Mouse (Mus musculus): ENCODE measurements at regions not wholly inside any gene's neighbourhood (a gene's known extent, or its start where the extent isn't known, plus 50 kb on each side); places are given as distances from the start of the nearest gene placed in this dataset.

DNA sequence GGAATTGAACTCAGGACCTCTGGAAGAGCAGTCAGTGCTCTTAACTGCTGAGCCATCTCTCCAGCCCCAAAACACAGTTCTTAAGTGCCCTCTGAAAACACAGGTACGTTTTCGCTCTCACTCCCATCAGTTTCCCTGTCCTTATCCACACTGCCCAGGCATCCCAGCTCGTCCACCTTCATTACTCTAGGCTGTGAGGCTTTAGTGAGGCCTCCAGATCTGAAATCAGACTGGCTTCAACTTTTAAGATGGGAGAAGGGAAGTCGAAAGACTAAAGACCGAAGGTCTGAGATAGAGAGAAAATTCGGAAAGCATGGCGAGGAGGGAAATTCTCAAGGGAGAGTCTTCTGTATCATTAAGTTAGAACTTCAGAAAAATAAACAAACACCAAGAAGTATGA lies 54.8 kb upstream of the Tet2 start:
- DNase-seq (ENCODE audit: low read depth, low spot score) = no peak

DNA sequence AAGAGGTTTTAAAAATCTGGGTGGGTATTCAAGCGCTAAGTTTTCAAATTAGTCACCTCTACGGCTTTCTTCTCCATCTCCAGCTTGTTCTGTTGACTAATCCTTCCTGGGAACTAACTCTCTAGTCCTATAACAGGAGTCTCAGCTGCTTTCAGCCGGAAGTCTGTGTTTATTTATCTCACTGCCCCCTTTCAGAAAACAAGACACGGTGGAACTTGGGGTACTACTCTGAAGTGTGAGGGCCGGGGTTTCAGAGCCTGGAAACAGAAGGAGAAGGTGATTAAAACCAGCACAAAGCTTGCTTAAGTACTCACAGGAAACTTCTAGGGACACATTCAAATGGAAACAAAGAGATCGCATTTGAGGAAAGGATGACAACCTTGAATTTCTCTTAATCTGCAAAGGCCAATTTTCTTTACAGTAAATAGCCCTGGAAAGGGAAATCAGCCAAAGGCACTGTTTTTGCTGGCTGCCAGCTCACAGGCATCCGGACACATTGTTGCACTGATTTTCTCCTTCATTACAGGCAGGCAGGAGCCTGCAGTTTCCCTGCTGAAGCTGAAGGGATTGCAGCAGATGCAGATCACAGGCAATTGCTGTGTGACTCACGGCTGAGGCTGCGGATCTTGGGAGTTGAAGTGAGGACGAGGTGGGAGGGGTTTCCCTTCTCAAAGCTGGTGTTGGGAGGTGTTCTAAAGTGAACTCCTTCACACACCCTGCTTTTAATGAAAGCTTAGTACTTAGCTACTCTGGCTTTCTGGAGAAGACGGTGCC lies 55.7 kb upstream of the Tet2 start:
- DNase-seq (ENCODE audit: low read depth, low spot score) = peak; percentile 57

DNA sequence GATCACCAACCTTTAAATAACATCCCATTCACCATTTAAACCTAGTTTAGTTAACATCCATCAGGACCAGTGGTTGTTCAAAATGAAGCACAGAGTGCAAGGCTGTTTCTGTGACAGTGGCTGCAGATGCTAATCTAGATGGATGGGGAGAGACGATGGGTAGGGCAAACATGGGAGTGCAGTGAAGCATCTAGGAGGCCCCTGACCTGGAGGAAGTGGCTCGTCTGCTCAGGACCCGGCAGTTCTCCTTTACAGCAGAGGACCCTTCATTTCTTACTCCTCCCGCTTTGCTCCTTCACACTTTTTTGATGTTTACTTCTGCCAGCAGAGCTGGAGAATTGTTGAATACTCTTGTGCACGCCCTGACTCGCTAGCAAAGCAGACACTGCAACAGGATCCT lies 60.5 kb upstream of the Tet2 start:
- no peak for DNase-seq (ENCODE audit: low read depth, low spot score)

DNA sequence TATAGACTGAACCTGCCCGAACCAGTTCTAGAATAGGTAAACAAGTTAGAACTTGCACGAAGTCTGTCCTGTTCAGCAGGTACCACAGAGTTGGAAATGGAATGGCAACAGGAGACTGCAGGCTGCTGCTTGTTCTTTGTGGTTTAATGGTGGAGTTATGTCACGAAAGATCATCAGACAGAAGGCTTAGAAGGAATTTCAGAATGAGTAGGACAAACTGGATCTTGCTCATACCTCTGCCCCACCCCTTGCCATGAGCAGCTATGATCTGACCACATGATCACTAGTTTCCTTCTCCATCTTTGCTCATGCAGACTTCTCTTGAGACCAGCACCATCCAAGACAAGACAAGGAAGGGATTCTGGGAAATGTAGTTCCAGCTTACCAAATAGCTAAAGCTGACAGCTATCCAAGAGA lies 63.9 kb upstream of the Tet2 start:
- no peak for DNase-seq (ENCODE audit: low read depth, low spot score)

DNA sequence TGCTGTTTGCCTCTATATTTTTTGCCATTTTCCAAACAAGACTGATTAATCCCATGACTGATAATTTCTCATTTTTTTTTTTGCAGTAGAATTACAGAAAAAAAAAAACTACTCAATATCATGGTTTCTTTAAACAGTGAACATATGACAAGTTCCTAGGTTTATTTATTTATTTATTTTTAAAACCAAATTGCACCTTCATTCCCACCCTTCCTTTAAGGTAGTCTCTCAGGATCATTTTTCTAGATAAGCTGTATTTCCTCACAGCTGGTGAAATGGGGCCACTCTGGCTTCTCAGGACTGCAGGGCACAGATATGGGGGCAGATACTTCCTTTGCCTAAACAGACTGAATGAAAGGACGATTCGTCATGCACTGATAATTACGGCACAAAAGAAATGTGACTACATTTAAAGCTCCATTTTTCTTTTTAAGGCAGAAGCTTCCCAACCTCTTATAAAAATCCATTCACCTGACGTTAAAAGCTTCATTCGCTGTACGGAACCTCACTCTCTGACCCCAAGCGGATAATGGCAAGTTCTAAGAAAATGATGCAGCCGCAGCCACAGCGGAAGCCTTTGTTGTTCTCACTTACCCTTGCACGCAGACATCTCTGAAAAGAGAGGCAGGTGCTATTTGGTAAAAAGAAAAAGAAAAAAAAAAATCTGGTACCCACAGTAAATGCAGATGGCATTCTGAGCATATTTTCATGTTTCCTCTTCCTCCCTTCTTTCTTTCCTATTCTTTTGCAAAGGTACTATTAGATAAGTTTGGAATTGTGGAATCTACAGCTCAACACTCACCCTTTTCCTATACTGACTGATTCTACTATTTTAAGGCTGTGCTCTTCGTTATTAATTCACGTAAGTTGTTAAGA lies 69.1 kb upstream of the Tet2 start:
- no peak for DNase-seq (ENCODE audit: low read depth, low spot score)

DNA sequence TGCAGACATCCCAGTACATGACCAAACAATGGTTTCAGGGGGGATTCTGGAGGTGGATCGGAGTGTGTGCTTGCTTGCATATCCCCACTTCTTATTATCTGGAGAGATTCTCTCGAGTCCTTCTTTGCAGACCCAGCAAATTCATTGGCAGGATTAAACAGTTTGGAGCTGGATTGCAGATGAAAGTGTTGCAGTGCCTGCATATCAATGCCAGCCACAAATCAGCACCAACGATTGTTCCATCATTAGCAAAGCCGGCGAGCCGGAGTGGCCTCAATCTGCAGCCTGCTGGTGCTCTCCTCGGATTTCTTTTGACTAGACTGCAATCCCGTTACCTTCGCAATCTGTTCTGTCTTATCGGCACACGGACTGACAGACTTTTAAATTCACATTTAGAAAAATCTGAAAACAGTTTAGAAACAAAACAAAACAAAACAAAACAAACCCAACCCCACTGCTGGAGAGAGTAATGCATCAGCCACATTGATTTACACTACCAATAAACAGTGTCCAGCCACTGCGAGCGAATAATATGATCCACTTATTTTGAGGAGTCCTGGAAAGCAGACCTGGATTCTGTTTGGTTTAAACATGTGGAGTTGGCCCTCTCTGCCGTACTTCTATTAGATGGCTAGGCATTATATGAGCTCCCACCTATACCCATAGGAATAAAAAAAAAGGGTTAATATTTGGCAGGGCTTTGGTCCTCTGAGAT lies 69.9 kb upstream of the Tet2 start:
- DNase-seq (ENCODE audit: low read depth, low spot score) = no peak

DNA sequence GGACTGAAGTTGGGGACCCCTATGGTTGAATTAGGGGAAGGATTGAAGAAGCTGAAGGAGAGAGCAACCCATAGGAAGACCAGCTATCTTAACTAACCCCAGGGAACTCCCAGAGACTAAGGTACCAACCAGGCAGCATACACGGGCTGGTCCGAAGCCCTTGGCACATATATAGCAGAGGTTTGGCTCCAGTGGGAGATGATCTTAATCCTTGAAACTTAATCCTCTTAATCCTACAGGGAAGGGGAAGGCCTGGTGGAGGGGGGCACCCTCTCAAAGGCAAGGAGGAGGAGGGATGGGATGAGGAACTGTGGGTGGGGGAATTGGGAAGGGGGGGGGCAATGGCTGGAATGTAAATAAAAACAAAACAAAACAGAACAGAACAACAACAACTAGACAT lies 72.1 kb upstream of the Tet2 start:
- DNase-seq (ENCODE audit: low read depth, low spot score) = no peak

DNA sequence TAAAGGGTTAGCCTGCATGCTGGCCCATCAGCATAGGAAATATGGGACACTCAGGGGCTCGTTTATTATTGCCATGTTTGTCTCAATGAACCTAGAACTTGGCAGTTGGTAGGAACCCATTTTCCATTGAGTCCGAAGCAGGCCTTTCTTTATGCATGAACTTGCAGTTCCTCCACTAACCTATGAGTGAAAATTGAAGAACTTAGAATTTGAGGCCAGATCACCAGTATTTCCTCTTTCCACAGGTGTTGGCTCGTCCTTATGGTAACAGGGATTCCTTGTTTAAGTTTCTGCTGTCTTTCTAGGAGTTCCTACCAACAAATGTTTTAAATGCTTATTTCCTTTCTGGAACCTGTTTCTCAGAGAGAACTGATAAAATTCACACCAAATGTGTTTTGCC lies 73.6 kb upstream of the Tet2 start:
- no peak for DNase-seq (ENCODE audit: low read depth, low spot score)

DNA sequence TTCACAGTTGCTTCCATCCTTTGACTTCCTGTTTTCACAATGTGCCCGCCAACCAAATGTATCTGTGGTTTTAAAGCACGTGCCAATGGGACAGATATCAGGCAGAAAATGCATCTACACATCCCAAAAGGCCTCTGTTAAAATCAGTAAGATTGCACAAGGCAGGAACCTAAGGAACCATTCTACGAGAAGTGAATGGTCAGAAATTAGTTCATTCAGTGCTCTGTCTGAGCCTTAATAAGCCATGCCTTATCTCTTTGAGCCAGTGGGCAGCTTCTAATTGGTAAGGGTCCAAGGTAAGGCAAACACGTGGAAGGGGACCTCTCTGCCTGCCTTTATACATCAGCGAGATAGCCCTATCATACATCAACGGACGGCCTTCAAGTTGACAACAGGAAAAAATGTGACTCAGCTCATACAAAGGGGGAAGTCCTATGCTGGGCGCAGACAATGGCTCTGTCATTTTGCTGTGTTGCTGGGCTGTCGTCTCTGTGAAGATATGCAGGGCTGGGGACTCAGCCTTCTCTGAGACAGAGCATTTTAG lies 78.3 kb upstream of the Tet2 start:
- DNase-seq (ENCODE audit: low read depth, low spot score) = no peak

DNA sequence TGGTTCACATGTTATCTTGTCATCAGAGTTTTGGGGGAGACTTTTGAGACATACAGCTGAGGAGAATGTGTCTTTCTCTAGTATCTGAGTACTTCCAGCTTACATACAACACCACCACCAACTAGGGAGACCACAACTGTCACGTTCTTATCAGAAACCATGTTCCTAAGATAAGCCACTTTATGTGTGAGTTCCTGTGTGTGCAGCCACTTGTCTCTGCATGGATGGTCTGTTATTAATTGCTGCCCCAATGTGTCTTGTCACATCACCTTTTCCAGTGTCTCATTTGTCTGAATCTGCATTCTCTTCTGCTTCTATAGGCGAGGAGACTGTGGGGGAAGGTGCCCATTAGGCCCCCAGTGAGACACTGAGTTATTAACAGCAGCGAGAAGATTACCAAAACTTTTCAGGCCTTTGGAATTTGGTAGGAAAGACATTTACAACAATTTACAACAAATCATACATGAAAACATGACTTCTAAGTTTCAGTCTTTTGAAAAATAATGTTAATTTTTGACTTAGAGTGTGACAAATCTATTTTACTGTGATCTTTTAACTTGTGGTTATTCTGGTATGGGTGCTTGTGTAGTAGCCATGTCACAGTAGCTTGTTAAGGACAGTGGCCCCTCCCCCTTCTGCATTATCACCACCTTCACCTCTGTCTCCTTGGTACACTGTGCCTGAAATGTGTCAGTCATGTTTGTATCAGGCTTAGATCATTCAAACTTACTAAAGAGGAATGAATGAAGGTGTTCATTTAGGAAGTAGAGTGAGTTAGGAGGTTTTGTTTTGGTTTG lies 79.3 kb upstream of the Tet2 start:
- DNase-seq (ENCODE audit: low read depth, low spot score) = no peak

DNA sequence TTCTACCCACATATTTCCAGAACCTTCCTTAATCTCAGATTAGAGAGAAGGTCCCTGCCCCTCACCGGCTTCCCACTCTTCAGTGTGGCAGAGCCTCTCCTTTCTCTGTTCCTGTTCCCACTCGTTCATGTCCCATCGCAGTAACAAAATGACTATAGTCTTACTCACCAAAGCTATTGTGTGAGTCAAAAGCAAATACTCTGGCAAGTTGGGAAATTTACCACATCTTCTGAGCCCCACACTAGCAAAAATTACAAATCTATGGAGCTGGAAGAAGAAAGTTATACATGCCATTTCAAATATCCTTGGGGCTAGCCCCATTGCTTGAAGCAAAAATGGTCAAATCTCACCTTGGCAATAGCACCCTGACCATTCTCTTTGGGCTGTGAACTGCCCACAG lies 80.1 kb upstream of the Tet2 start:
- no peak for DNase-seq (ENCODE audit: low read depth, low spot score)

DNA sequence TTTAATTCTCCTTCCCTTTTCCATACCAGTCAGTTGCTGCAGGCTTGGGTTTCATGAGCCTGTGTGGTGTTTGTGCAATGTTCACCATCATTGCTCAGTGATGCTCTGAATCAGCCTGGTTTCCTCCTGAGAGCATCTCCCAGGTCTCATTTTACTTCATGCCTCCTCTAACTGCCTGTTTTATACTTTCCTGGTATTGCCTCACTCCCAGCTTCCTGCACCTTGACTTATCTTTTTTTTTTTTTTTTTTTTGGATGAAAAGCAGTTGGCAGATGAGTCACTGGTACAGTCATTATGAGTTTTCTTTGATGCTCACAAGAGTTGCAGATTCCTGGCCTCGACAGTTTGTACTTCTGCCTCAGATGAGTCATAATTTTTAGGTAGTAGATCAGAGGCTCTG lies 81.5 kb upstream of the Tet2 start:
- no peak for DNase-seq (ENCODE audit: low read depth, low spot score)

DNA sequence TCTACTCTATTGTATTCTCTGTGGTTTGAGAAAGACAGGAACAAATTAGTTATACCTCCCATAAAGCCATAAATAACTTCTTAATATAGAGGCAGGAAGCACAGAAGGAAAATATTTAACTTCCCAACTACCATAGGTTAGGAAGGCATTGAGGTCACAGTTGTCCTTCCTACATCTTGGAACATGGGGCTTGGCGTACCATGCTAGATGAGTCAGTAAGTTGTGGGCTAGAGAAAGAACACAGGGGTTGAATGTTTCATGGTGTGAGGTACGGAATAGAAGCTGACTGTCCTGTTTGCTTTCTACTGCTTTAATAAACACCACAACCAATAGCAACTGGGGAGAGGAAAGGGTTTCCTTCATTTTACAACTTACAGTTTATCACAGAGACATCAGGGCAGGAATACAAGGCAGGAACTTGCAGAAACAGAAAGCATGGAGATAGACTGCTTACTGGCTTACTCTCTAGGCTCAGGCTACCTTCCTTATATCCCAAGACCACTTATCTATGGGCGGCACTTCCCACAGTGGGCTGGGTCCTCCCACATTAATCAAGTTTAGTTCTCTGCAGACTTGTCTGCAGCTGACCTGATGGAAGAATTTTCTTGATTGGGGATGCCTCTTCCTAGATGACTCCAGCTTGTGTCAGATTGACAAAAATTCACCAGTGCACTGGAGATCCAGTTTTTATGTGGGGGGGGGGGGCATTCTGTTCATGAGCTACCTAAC lies 82.3 kb upstream of the Tet2 start:
- DNase-seq (ENCODE audit: low read depth, low spot score) = no peak

DNA sequence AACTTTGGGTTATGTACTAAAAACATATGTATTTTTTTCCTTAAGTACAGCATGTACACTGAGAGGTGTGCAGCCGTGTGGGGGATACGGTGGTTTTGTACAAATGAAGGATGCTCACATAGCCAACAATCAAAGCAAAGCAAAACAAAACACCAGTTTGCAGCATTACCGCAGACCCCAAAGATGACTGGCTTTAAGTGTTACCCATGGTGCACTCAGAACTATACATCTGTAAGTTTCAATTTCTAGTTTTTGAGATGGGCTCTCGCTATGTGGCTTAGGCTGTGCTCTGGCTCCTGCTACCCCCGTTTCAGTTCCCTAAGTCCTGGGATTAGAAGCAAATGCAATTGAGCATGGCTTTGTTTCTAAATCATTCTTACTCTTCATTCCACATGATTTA lies 89.4 kb upstream of the Tet2 start:
- DNase-seq (ENCODE audit: low read depth, low spot score) = no peak

DNA sequence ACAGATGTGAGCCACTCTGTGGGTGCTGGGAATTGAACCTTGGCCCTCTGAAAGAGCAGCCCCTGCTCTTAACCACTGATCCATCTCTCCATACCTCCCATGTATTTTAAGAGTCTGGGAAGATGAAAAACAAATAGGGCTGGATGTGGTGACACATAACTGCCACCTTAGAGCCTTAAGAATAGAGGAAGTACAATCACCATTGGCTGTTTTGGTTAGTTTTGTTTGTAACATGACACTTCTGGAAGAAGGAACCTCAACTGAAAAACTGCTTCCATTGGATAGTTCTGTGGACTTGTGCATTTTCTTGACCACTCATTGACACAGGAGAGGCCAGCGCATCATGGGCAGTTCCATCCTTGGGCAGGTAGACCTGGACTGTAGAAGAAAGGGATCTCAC lies 100.7 kb upstream of the Tet2 start:
- DNase-seq (ENCODE audit: low read depth, low spot score) = no peak

DNA sequence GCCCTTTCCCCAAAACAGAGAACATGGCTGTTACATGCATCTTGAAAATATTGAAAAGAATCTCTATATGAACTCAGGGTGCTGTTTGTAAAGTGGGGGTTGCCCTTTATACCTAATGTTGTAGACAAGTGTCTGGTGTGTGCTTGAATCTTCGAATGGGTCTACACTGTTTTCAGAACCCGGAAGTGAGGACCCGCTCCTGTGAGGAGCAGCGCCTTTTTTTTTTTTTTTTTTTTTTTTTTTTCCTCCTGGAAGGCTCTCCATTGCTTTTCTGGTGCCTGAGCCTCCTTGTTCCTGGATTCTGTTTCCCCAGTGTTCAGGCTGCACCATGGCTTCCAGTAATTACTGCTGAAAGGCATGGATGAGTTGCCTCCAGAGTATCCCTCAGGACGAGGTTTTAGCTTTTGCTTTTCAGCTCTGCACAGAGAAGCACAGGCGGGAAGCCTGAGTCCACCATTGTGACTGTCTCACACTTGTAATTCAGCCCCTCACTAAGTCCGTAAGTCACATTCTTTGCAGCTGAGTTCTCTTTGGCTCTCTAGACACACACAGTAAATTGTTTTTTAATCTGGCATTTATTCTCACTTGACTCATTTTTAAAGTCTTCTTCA lies 101.6 kb upstream of the Tet2 start:
- DNase-seq (ENCODE audit: low read depth, low spot score) = no peak

DNA sequence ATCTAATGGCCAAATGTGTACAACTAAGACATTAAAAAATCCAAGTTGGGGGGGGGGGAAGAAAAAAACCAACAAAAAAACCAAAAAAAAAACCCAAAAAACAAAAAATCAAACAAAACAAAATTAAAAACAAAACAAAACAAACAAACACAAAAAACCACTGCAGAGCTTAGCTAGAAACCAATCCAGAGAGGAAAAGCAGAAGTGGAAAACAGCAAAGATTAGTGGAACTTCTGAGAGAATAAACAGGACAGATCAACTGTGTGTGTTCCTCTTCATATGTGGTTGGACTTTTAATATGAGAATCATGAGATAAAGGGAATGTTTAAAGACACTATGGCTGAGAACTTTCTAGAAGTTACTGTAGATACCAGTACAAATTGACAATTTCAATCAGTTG lies 105.1 kb upstream of the Tet2 start:
- no peak for DNase-seq (ENCODE audit: low read depth, low spot score)

DNA sequence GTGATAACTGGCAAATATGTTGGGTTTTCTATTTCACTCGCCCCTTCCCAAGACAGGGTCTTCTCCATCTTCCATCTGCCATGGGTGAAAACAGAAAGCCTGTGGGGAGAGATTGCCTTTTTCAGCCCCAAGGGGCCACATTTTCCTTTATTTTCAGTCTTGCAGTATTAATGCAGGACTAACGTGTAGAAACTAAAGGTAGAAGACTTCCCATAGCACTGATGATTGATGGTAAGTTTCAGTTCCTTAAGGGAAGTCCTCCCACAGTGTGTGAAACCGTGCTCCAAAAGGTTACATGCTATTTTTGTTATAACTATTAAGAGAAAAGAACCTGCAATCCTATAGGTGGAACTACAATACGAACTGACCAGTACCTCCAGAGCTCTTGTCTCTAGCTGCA lies 107.1 kb upstream of the Tet2 start:
- DNase-seq (ENCODE audit: low read depth, low spot score) = no peak

DNA sequence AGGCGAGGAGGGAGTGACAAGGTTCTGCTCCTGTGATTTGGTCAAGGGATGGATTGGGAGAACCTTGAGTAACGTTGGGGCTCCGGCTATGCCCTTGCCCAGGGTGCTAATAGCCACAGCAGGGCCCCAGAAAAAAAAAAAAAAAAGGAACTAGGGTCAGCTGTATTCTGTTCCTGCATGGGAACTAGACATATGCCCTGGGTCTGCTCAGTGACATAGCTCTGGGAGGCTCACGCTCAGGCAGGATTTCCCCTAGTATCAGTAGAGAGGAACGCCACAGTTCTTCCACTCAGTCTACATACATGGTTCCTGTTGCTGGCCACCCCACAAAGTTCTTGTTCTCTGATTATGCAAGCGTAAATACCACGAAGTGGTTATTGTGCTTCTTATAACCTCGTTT lies 114.8 kb upstream of the Tet2 start:
- DNase-seq (ENCODE audit: low read depth, low spot score) = no peak

DNA sequence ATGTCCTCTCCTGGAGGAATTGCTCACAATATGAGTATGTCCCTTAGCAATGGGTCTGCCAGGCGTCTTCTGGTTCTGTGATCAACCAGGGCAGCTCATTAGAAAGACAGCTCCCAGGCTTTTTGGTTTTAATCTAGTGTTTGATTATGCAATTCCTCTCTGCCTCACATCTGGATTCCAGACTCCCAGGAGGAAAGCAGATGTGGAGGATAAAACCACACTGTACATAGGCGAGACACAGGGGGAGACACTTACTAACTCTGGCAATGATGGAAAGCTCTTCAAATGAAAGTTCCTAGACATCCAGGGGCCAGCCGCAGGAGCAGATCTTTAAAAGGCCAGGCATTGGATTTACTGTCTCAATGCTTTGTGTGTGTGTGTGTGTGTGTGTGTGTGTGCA lies 116.4 kb upstream of the Tet2 start:
- no peak for DNase-seq (ENCODE audit: low read depth, low spot score)

All from skeletal muscle tissue, adult 2 months (tissue).